In genomic region chr5:75945394-75945793, GRCm38 (mm10) we compare ENCODE assay signal across 21 mouse cellular contexts. TPM values are rescaled to one million over a fixed set of nuclear protein-coding genes. Genes with fewer than 3 reads are reported as not detected.
DNase-seq lines count a peak whose midpoint lies in the region; ATAC-seq and TF ChIP-seq lines count a peak whose summit lies in the region.
"Had no signal": no experiment of that assay in that cellular context is flagged by ENCODE, and none has a peak within 500 bp of the region (broad histone marks: within the 10 kb centered on the region; RNA-seq: fewer than 3 reads in every experiment).

No protein-coding gene starts in this region.

- H3K27me3 ChIP-seq in heart, adult 2 months (ENCODE audit: control insufficient read depth, insufficient read depth, low read length): no peaks in the 10 kb centered on the region
- H3K27me3 ChIP-seq in heart, postnatal 0 days (ENCODE audit: control insufficient read depth, insufficient read depth, low read length): no peaks in the 10 kb centered on the region
- no peaks in the 10 kb centered on the region for H3K27me3 ChIP-seq in heart, embryonic 10.5 days (ENCODE audit: insufficient read depth, poor library complexity, severe bottlenecking)
- H3K27me3 ChIP-seq in lung, embryonic 15.5 days: no peaks in the 10 kb centered on the region
- H3K27me3 ChIP-seq: embryonic facial prominence, embryonic 15.5 days; heart, embryonic 12.5 days; intestine, embryonic 15.5 days had no signal

- 0 out of 2 replicates have a peak, but pooled peaks have one; percentile 24 for ATAC-seq in heart, postnatal 0 days (ENCODE audit: insufficient read depth, low read depth)
- no peak for ATAC-seq in lung, embryonic 15.5 days (ENCODE audit: borderline replicate concordance, extremely low read depth, low FRiP score, low TSS enrichment)
- ATAC-seq: forebrain, embryonic 16.5 days; intestine, embryonic 15.5 days had no signal

- intact Hi-C loops in heart, adult 2 months (cut with DNase I): loop anchor here (2.0 to 10.0 kb wide), 3 partner anchors 17 to 169 kb away; no protein-coding TSS in a partner anchor
- intact Hi-C loops in heart, postnatal 10 days (cut with DNase I): no loop called here

- no peaks in the 10 kb centered on the region for H3K79me2 ChIP-seq in heart, adult 2 months (replicated peaks; ENCODE audit: control insufficient read depth, insufficient read depth, low read length)

- TF ChIP-seq EP300 in heart, adult 2 months (IDR thresholded peaks at IDR 0.05; ENCODE audit: insufficient read depth, low read depth, low read length): no peak
- no peak for TF ChIP-seq EP300 in heart, postnatal 0 days (IDR thresholded peaks at IDR 0.05; ENCODE audit: low read depth)

- no peak overlapping the region for H3K4me2 ChIP-seq in heart, postnatal 0 days (ENCODE audit: low read depth, low read length)
- H3K4me2 ChIP-seq in lung, embryonic 15.5 days: no peak overlapping the region
- H3K4me2 ChIP-seq: embryonic facial prominence, embryonic 15.5 days; heart, embryonic 12.5 days; hindbrain, embryonic 14.5 days; intestine, embryonic 15.5 days had no signal

- no peak overlapping the region for H3K9ac ChIP-seq in heart, adult 2 months (ENCODE audit: low read depth, low read length)
- no peak overlapping the region for H3K9ac ChIP-seq in heart, postnatal 0 days (replicated peaks; ENCODE audit: low read depth, low read length)
- H3K9ac ChIP-seq in lung, embryonic 15.5 days: no peak overlapping the region
- H3K9ac ChIP-seq: embryonic facial prominence, embryonic 15.5 days; heart, embryonic 12.5 days; hindbrain, embryonic 14.5 days; intestine, embryonic 15.5 days had no signal

- no peak overlapping the region for H3K4me3 ChIP-seq in heart, adult 2 months
- no peak overlapping the region for H3K4me3 ChIP-seq in heart, postnatal 0 days (ENCODE audit: low read depth, low read length)
- no peak overlapping the region for H3K4me3 ChIP-seq in heart, embryonic 10.5 days
- no peak overlapping the region for H3K4me3 ChIP-seq in lung, embryonic 15.5 days
- H3K4me3 ChIP-seq: embryonic facial prominence, embryonic 15.5 days; erythroblast, embryonic 14.5 days; heart, embryonic 12.5 days; hindbrain, embryonic 10.5 days; intestine, embryonic 15.5 days had no signal

- no peak for DNase-seq in heart, adult 2 months
- DNase-seq in heart, postnatal 10 days: no peak
- DNase-seq in heart, postnatal 0 days (ENCODE audit: low spot score): no peak
- DNase-seq in heart, embryonic 10.5 days (ENCODE audit: low spot score): no peak
- DNase-seq in lung, postnatal 4 days: no peak
- DNase-seq: adrenal gland, adult 2 months; adrenal gland, postnatal 36 days; cerebellum, adult 11 months; cerebellum, adult 8-10 months; cerebellum, postnatal 14 days; embryo, embryonic 11 days; gastrocnemius, postnatal 25 days; kidney, adult 18-20 months had no signal

- no peak for TF ChIP-seq CTCF in heart, adult 2 months (IDR thresholded peaks at IDR 0.05)
- TF ChIP-seq CTCF in heart, postnatal 0 days (IDR thresholded peaks at IDR 0.05; ENCODE audit: low read depth): no peak

- H3K36me3 ChIP-seq in heart, adult 2 months (ENCODE audit: control insufficient read depth, insufficient read depth, low read length): peaks cover 79% of the 10 kb centered on the region
- H3K36me3 ChIP-seq in heart, postnatal 0 days (replicated peaks; ENCODE audit: control insufficient read depth, insufficient read depth, low read length): peaks cover 38% of the 10 kb centered on the region
- H3K36me3 ChIP-seq in heart, embryonic 10.5 days: peaks cover 47% of the 10 kb centered on the region
- no peaks in the 10 kb centered on the region for H3K36me3 ChIP-seq in lung, embryonic 15.5 days
- H3K36me3 ChIP-seq: embryonic facial prominence, embryonic 15.5 days; hindbrain, embryonic 10.5 days; intestine, embryonic 15.5 days had no signal

- H3K27ac ChIP-seq in heart, adult 2 months: peak overlapping the region; percentile 80
- H3K27ac ChIP-seq in heart, postnatal 0 days (ENCODE audit: low read depth): peak overlapping the region; percentile 32; the same call in 1 of the 2 replicates
- no peak overlapping the region for H3K27ac ChIP-seq in heart, embryonic 10.5 days
- H3K27ac ChIP-seq in lung, embryonic 15.5 days: peak overlapping the region; percentile 25; the same call in 1 of the 2 replicates
- H3K27ac ChIP-seq: embryonic facial prominence, embryonic 15.5 days; hindbrain, embryonic 10.5 days; hindbrain, embryonic 14.5 days; intestine, embryonic 15.5 days had no signal

- no peak for TF ChIP-seq POLR2A in heart, adult 2 months (IDR thresholded peaks at IDR 0.05; ENCODE audit: insufficient read depth, low read depth, low read length)

- no peaks in the 10 kb centered on the region for H3K9me3 ChIP-seq in heart, postnatal 0 days (replicated peaks; ENCODE audit: control insufficient read depth, low read length)
- H3K9me3 ChIP-seq in heart, embryonic 10.5 days: no peaks in the 10 kb centered on the region
- H3K9me3 ChIP-seq in lung, embryonic 15.5 days: no peaks in the 10 kb centered on the region
- H3K9me3 ChIP-seq: embryonic facial prominence, embryonic 15.5 days; heart, embryonic 12.5 days; hindbrain, embryonic 10.5 days; intestine, embryonic 15.5 days had no signal

- WGBS in heart, adult 2 months: 40% methylated on average over 4 of the region's 4 CpGs
- 57% methylated on average over 4 of the region's 4 CpGs for WGBS in heart, postnatal 0 days
- WGBS in heart, embryonic 10.5 days: 48% methylated on average over 4 of the region's 4 CpGs
- WGBS in lung, embryonic 15.5 days: 46% methylated on average over 4 of the region's 4 CpGs

- H3K4me1 ChIP-seq in heart, adult 2 months (ENCODE audit: control insufficient read depth, insufficient read depth, low read length): peaks cover 23% of the 10 kb centered on the region
- peaks cover 10% of the 10 kb centered on the region for H3K4me1 ChIP-seq in heart, postnatal 0 days (ENCODE audit: control insufficient read depth, insufficient read depth)
- peaks cover 26% of the 10 kb centered on the region; the same call in 1 of the 2 replicates for H3K4me1 ChIP-seq in heart, embryonic 10.5 days
- no peaks in the 10 kb centered on the region for H3K4me1 ChIP-seq in lung, embryonic 15.5 days
- H3K4me1 ChIP-seq: embryonic facial prominence, embryonic 15.5 days; intestine, embryonic 15.5 days had no signal

RNA-seq across cellular contexts. Expression of gene Kdr, which starts 32.9 kb away (rescaled TPM):
- 10 to 100 TPM; 70.7 to 78.2 TPM for total RNA-seq in heart, adult 2 months (2021)
- 38.3 and 73.9 TPM in 2 replicates for polyA plus RNA-seq in heart, adult 2 months (2012; rRNA removed)
- total RNA-seq in heart, postnatal 10 days (2021): 100 to 1,000 TPM; 124 to 160 TPM
- total RNA-seq in heart, postnatal 0 days (2014; rRNA removed; ENCODE audit: low replicate concordance): 50.9 and 60.1 TPM in 2 replicates
- 27.4 and 30.8 TPM in 2 replicates for polyA plus RNA-seq in heart, postnatal 0 days (2015; fragmentation: Nextera tagmentation; extraction: Ambion mirVana)
- 36.7 and 48.1 TPM in 2 replicates for polyA plus RNA-seq in heart, embryonic 10.5 days (2016; fragmentation: Nextera tagmentation; extraction: Ambion mirVana)
- polyA plus RNA-seq in lung, embryonic 15.5 days (2015; fragmentation: Nextera tagmentation; extraction: Ambion mirVana): 55.3 and 60.7 TPM in 2 replicates
